Mouse (Mus musculus) splenic B cell, adult 2 months (primary cell): ENCODE measurements at regions not wholly inside any gene's neighbourhood (a gene's known extent, or its start where the extent isn't known, plus 50 kb on each side); places are given as distances from the start of the nearest gene placed in this dataset.

ENCODE experiments used
- DNase-seq: peaks from one replicate; pipeline ENCODE4 v3.0.0-alpha.2; 2011; ENCODE audit warnings: low read depth, low spot score
- H3K27me3 ChIP-seq: 2 replicates; pipeline ENCODE4 v1.6.1; 2012; ENCODE audit warnings: mild to moderate bottlenecking, low read length, moderate library complexity, mixed read lengths; ENCODE audit not compliant: control insufficient read depth, poor library complexity, insufficient read depth, severe bottlenecking
- H3K36me3 ChIP-seq: 2 replicates; pipeline ENCODE4 v1.6.1; 2012; ENCODE audit warnings: mild to moderate bottlenecking, low read length, moderate library complexity, mixed read lengths; ENCODE audit not compliant: control insufficient read depth, poor library complexity, insufficient read depth, severe bottlenecking

DNA sequence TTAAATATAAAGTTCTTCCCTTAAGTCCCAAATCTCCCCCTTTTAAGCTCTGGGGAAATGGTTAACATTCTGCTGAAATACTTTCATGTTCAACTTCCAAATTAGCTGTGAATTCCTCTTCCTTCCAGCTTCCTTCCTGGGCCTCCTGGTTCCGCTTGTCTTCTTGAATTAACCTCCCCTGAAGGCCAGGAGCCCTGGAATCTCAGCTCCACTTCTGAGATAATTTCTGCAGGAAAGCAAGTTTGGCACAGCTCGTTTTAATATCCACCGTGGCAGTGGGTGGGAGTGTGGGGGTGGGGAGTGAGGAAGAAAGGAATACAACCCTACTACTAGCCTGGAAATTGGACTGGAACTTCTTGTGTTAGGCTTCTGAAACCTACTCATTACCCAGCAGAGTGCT lies 110.8 kb upstream of the Tsc22d2 start:
- no peak for DNase-seq
- Histone ChIP-seq H3K27me3 (no peaks in the 10 kb centered on the region), H3K36me3 (no peaks in the 10 kb centered on the region)

- Histone ChIP-seq H3K36me3 (no peaks in the 10 kb centered on the region), H3K27me3 (no peaks in the 10 kb centered on the region)
- DNase-seq, result no peak
Measured at GRCm38 (mm10) chr3:58309601-58310000, 104.9 kb upstream of the Tsc22d2 start.

DNA sequence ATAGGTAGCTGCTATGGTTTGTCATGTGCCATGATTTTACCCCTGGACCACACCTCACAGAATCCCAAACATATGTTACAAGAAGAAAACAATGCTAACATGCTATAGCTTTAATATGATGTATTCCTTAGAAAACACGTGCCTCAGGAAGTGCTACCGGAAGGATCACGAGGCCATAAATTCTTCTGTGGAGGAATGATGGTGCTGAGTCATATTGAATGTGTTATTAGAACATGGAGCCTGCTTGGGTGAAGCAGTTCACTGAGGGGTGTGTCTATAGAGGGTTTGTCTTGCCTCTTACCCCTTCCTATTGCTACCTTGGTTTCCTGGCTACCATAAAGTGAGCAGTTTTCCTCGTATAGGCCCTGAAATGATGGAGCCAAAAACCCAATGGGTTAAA lies 104.1 kb upstream of the Tsc22d2 start:
- no peaks in the 10 kb centered on the region for H3K36me3 ChIP-seq
- H3K27me3 ChIP-seq, result no peaks in the 10 kb centered on the region
- DNase-seq, result no peak

- Histone ChIP-seq H3K27me3 (no peaks in the 10 kb centered on the region), H3K36me3 (no peaks in the 10 kb centered on the region)
- DNase-seq, result no peak
Measured at GRCm38 (mm10) chr3:58311104-58311685, 103.3 kb upstream of the Tsc22d2 start.

GRCm38 (mm10) chr3:58312623-58313022 lies 101.9 kb upstream of the Tsc22d2 start:
- DNase-seq, result no peak
- no peaks in the 10 kb centered on the region for H3K27me3 ChIP-seq
- no peaks in the 10 kb centered on the region for H3K36me3 ChIP-seq

- DNase-seq, result no peak
- no peaks in the 10 kb centered on the region for H3K27me3 ChIP-seq
- no peaks in the 10 kb centered on the region for H3K36me3 ChIP-seq
Measured at GRCm38 (mm10) chr3:58315236-58315635, 99.3 kb upstream of the Tsc22d2 start.

- DNase-seq, result no peak
- H3K27me3 ChIP-seq, result no peaks in the 10 kb centered on the region
- no peaks in the 10 kb centered on the region for H3K36me3 ChIP-seq
Measured at GRCm38 (mm10) chr3:58317240-58317639, 97.3 kb upstream of the Tsc22d2 start.

- Histone ChIP-seq H3K27me3 (no peaks in the 10 kb centered on the region), H3K36me3 (no peaks in the 10 kb centered on the region)
- DNase-seq, result no peak
Measured at GRCm38 (mm10) chr3:58318756-58319155, 95.8 kb upstream of the Tsc22d2 start.

DNA sequence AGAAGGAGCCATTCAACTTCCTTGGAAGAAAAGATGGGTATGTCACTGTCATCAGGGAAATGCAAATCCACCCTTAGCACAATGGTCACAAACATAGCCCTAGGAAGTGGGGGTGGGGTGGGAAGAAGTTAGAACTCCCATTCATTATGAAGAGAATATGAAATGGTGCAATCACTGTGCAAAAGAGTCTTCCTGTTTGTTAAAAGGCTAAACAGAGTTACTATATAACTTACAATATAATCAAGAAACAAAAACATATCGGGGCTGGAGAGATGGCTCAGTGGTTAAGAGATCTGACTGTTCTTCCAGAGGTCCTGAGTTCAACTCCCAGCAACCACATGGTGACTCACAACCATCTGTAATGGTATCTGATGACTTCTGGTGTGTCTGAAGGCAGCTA lies 95.1 kb upstream of the Tsc22d2 start:
- no peaks in the 10 kb centered on the region for H3K27me3 ChIP-seq
- DNase-seq, result no peak
- H3K36me3 ChIP-seq, result no peaks in the 10 kb centered on the region

DNA sequence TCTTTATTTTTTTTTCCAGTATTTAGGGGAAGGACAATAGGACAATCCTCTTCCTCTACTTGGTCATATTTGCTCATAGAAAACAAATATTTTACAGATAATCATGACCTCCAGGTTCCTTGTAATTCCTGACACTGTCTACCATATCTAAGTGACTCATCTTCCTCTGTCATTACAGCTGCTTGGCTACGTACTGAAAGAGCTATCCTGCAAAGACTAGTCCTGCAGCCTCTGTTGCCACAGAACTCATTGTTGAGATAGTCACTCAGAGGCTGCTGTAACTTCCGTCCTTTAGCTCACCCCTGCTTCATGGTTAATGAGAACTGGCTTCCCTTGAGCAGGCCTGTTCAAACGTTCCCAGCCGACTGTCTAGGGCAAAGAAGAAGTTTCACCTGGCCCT lies 93.7 kb upstream of the Tsc22d2 start:
- Histone ChIP-seq H3K27me3 (no peaks in the 10 kb centered on the region), H3K36me3 (no peaks in the 10 kb centered on the region)
- no peak for DNase-seq

DNA sequence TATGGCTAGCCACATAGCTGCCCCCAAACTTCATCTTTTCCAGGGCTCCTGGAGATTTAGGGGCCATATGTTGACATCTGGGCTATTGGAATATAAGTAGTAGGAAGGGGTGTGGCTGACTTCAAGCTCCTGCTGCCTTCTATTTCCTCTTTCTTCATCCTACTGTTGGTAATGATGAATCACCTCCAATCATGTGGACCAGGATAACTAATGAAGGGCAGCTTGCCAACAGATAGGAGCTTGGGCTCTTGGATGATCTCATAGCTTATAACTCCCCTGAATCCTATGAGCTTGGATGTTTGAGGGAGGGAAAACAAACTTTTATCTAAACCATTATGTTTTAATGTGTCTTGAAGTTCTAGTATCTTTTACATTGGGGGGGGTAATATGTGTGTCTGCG lies 92.2 kb upstream of the Tsc22d2 start:
- Histone ChIP-seq H3K36me3 (no peaks in the 10 kb centered on the region), H3K27me3 (no peaks in the 10 kb centered on the region)
- DNase-seq, result no peak

GRCm38 (mm10) chr3:58327721-58328120 lies 86.8 kb upstream of the Tsc22d2 start:
- no peaks in the 10 kb centered on the region for H3K27me3 ChIP-seq
- DNase-seq, result no peak
- no peaks in the 10 kb centered on the region for H3K36me3 ChIP-seq

DNA sequence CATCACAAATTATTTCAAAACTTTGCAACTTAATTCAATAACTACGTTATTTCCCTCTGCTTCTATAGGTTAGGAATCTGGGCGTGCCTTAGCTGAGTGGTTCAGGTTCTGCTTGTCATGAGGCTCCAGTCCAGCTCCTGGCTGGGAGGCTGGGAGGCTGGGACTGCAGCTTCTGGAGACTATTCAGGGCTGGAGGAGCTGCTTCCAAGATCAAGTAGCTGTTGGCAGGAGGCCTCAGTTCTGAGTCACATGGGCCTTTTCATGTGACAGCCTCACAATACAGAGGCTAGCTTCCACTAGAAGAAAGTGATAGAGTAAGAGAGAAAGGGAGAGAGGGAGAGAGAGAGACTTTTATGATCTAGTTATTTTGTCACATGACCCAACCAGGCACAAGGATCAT lies 84.3 kb upstream of the Tsc22d2 start:
- no peaks in the 10 kb centered on the region for H3K36me3 ChIP-seq
- no peaks in the 10 kb centered on the region for H3K27me3 ChIP-seq
- DNase-seq, result no peak

DNA sequence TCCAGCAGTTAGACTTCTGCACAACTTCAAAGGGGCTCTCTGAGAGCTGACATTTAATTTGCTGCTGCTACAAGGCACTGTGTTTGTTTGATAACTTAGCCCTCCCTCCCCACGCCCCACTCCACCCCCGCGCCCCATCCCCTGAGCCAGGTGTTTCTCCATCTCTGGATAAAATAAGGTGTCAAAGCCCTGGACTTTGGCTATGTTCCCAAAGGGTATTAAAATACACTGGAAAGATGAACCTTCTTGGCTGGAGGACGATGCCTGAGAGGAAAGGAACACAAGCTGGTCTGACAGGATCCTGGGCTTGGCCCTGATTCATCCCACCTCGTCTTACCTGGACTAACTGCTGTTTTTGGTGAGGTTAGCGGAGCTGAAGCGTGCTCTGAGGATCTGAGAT lies 80.5 kb upstream of the Tsc22d2 start:
- no peaks in the 10 kb centered on the region for H3K27me3 ChIP-seq

DNA sequence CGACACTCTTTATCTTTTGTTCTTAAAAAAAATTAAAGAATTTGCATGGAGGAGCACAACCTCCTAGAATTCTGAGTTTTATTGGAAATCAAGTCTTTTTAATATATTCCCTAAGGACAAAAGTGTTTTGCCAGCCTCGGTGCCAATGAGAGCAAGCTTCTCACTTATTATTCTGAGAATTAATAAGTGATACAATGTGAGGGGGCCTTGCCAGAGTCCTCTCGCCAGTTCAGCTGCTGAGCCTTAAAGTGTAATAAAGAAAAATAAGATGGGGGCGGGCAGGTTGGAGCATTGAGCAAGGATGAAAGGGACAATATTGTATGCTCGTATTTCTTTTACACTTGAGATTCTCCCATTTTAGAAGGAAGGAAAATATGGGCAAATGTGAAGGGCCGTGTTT lies 79.2 kb upstream of the Tsc22d2 start:
- DNase-seq, result no peak
- Histone ChIP-seq H3K27me3 (no peaks in the 10 kb centered on the region), H3K36me3 (no peaks in the 10 kb centered on the region)

More for the DNA sequence above, 80.5 kb upstream of the Tsc22d2 start:
- no peaks in the 10 kb centered on the region for H3K36me3 ChIP-seq
- no peak for DNase-seq

GRCm38 (mm10) chr3:58336135-58336534 lies 78.4 kb upstream of the Tsc22d2 start:
- Histone ChIP-seq H3K36me3 (no peaks in the 10 kb centered on the region), H3K27me3 (no peaks in the 10 kb centered on the region)
- no peak for DNase-seq
